Comparison of ENCODE assay signal across 8 mouse cellular contexts in genomic region chr10:126905086-126905485, GRCm38 (mm10). TPM values are rescaled to one million over a fixed set of nuclear protein-coding genes. Genes with fewer than 3 reads are reported as not detected.
DNase-seq lines count a peak whose midpoint lies in the region; ATAC-seq and TF ChIP-seq lines count a peak whose summit lies in the region.

No protein-coding gene starts in this region.

- no peak overlapping the region for H3K27ac ChIP-seq in embryonic fibroblast, embryonic 13.5 days (ENCODE audit: insufficient read depth, low read length)
- H3K27ac ChIP-seq in limb, embryonic 12.5 days, result peak overlapping the region; percentile 72; the same call in 1 of the 2 replicates
- H3K27ac ChIP-seq in stomach, postnatal 0 days (replicated peaks), result peak overlapping the region; percentile 89; the same call in 1 of the 2 replicates

- no peak for ATAC-seq in erythroblast, adult 5-6 weeks (replicated peaks; ENCODE audit: low FRiP score, poor library complexity, severe bottlenecking)
- no peak for ATAC-seq in limb, embryonic 12.5 days (ENCODE audit: insufficient number of reproducible peaks, insufficient read depth, low FRiP score, low TSS enrichment, low read depth)
- ATAC-seq in stomach, postnatal 0 days (ENCODE audit: low FRiP score, low TSS enrichment), result no peak

- DNase-seq in 416B (ENCODE audit: low read depth), result peak; percentile 36
- no peak for DNase-seq in stomach, postnatal 0 days (ENCODE audit: low spot score)
- no peak for DNase-seq in spleen, postnatal 36 days (ENCODE audit: low spot score in 2 of 2)
- no peak for DNase-seq in left cerebral cortex, adult 9 months (ENCODE audit: low spot score in 2 of 2)

- WGBS in limb, embryonic 12.5 days, result 64% methylated on average over 8 of the region's 8 CpGs
- 70% methylated on average over 8 of the region's 8 CpGs for WGBS in stomach, postnatal 0 days

- peak overlapping the region; percentile 73 for H3K4me2 ChIP-seq in limb, embryonic 12.5 days
- peak overlapping the region; percentile 64 for H3K4me2 ChIP-seq in stomach, postnatal 0 days (replicated peaks; ENCODE audit: low read depth)

- no peaks in the 10 kb centered on the region for H3K36me3 ChIP-seq in erythroblast, embryonic 14.5 days (ENCODE audit: control insufficient read depth)
- H3K36me3 ChIP-seq in limb, embryonic 12.5 days, result no peaks in the 10 kb centered on the region
- H3K36me3 ChIP-seq in stomach, postnatal 0 days (ENCODE audit: control insufficient read depth, insufficient read depth, low read length), result no peaks in the 10 kb centered on the region

- peaks cover 3% of the 10 kb centered on the region; the same call in 1 of the 2 replicates for H3K9me3 ChIP-seq in erythroblast, embryonic 14.5 days (ENCODE audit: control insufficient read depth, low read length)
- no peaks in the 10 kb centered on the region for H3K9me3 ChIP-seq in limb, embryonic 12.5 days
- no peaks in the 10 kb centered on the region for H3K9me3 ChIP-seq in stomach, postnatal 0 days (ENCODE audit: control insufficient read depth, low read length)

- peaks cover 24% of the 10 kb centered on the region for H3K4me1 ChIP-seq in erythroblast, embryonic 14.5 days (ENCODE audit: control insufficient read depth)
- H3K4me1 ChIP-seq in embryonic fibroblast, embryonic 13.5 days (ENCODE audit: control insufficient read depth, insufficient read depth, low read length), result no peaks in the 10 kb centered on the region
- H3K4me1 ChIP-seq in limb, embryonic 12.5 days (replicated peaks), result peaks cover 6% of the 10 kb centered on the region
- no peaks in the 10 kb centered on the region for H3K4me1 ChIP-seq in stomach, postnatal 0 days (replicated peaks; ENCODE audit: control insufficient read depth, insufficient read depth)

- TF ChIP-seq CTCF in embryonic fibroblast, embryonic 13.5 days (IDR thresholded peaks at IDR 0.05; ENCODE audit: borderline replicate concordance, insufficient read depth, low read length), result peak; percentile 33; the same call in 1 of the 2 replicates
- peak; percentile 54 for TF ChIP-seq CTCF in stomach, postnatal 0 days (IDR thresholded peaks at IDR 0.05; ENCODE audit: low read depth)

- H3K27me3 ChIP-seq in erythroblast, embryonic 14.5 days (ENCODE audit: control insufficient read depth), result no peaks in the 10 kb centered on the region
- no peaks in the 10 kb centered on the region for H3K27me3 ChIP-seq in limb, embryonic 12.5 days
- H3K27me3 ChIP-seq in stomach, postnatal 0 days (ENCODE audit: control insufficient read depth, insufficient read depth, low read length), result no peaks in the 10 kb centered on the region

- no peak for TF ChIP-seq EP300 in stomach, postnatal 0 days (optimal IDR thresholded peaks at IDR 0.05)

- TF ChIP-seq POLR2A in embryonic fibroblast, embryonic 13.5 days (IDR thresholded peaks at IDR 0.05; ENCODE audit: low read depth, low read length), result no peak

- no peak overlapping the region for H3K9ac ChIP-seq in limb, embryonic 12.5 days (replicated peaks)
- H3K9ac ChIP-seq in stomach, postnatal 0 days (ENCODE audit: low read length), result no peak overlapping the region

- peak overlapping the region; percentile 71 for H3K4me3 ChIP-seq in erythroblast, embryonic 14.5 days (replicated peaks)
- peak overlapping the region; percentile 37; the same call in 1 of the 2 replicates for H3K4me3 ChIP-seq in embryonic fibroblast, embryonic 13.5 days (ENCODE audit: insufficient read depth, low read length)
- H3K4me3 ChIP-seq in limb, embryonic 12.5 days (replicated peaks), result peak overlapping the region; percentile 40
- H3K4me3 ChIP-seq in stomach, postnatal 0 days (ENCODE audit: low read depth, low read length), result no peak overlapping the region

RNA-seq across cellular contexts. Expression of gene Atp23, which starts 3.9 kb away (rescaled TPM):
- 0.07 and 0.09 TPM in 2 replicates for polyA plus RNA-seq in erythroblast, embryonic 14.5 days (2012)
- total RNA-seq in erythroblast, adult 5-6 weeks (2015; ENCODE audit: low replicate concordance), result 0.38 and 2.3 TPM in 2 replicates
- 0.09 and 0.98 TPM in 2 replicates for total RNA-seq in erythroblast, adult 5-6 weeks (2017; ENCODE audit: low replicate concordance)
- polyA plus RNA-seq in embryonic fibroblast, embryonic 13.5 days (2011; ENCODE audit: insufficient read length, low read depth, missing spikeins), result 4.7 and 5.2 TPM in 2 replicates
- 22.9 TPM in 2 replicates for polyA plus RNA-seq in limb, embryonic 12.5 days (2016; fragmentation: Nextera tagmentation; extraction: Ambion mirVana)
- polyA plus RNA-seq in stomach, postnatal 0 days (2015; fragmentation: Nextera tagmentation; extraction: Ambion mirVana), result 9.1 and 10.3 TPM in 2 replicates
